In the genomic region with DNA sequence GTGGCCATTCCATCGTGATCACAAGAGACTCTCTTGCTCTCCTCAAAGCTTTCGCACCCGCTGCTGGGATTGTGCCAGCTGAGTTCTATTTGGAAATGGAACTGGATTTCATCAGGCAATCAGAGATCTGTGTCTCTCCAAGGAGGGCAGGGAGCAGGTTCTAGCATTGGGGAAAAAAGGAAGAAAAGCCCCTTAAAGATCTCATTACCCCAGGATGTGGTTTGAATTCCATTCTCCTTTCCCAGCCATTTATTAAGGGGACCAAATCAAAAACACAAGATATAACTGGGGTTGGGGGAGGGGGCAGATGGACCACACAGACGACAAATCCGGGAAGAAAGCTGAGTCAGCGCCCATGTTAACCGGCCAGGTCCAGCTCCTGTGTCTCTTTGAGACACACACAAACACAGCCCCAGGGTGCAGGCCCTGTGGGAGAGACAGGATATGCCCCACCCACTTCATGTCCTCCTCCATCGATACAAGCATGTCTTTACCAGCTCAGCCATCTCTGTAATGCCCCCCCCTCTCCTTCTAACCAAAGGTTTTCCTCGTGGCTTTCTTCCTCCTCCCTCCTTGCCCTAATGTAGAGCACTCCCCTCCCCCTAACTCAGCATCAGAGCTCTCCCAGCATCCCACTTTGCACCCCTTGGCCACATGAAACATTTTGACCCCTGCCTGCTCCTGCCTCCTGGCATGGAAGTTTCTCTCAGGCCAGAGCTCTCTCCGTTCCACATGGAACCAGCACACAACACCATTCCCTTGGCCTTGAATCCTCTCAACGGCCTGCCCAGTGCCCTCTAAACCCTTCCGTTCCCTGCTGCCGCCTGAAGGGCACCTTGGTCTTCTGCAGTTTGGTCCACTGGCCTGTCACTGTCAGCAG, we compare ENCODE assay signal across 9 mouse cellular contexts. TPM values are rescaled to one million over a fixed set of nuclear protein-coding genes. Genes with fewer than 3 reads are reported as not detected.
A peak's percentile ranks its signal among the peaks of the same experiment; 100 is the strongest.
DNase-seq lines count a peak whose midpoint lies in the region; ATAC-seq lines count a peak whose summit lies in the region.
"Had no signal": no experiment of that assay in that cellular context is flagged by ENCODE, and none has a peak within 500 bp of the region (broad histone marks: within the 10 kb centered on the region; RNA-seq: fewer than 3 reads in every experiment).

No protein-coding gene starts in this region.

- no peaks in the 10 kb centered on the region for H3K27me3 ChIP-seq in midbrain, embryonic 10.5 days (ENCODE audit: low read depth, poor library complexity, severe bottlenecking)
- no peaks in the 10 kb centered on the region for H3K27me3 ChIP-seq in midbrain, embryonic 14.5 days (ENCODE audit: control insufficient read depth, insufficient read depth, low read length)
- H3K27me3 ChIP-seq in limb, embryonic 12.5 days: no peaks in the 10 kb centered on the region
- H3K27me3 ChIP-seq: stomach, embryonic 15.5 days had no signal

- peak overlapping the region; percentile 28; the same call in 1 of the 2 replicates for H3K27ac ChIP-seq in midbrain, embryonic 10.5 days (replicated peaks)
- H3K27ac ChIP-seq in midbrain, embryonic 14.5 days (replicated peaks; ENCODE audit: low read depth, low read length): no peak overlapping the region
- peak overlapping the region; percentile 23 for H3K27ac ChIP-seq in limb, embryonic 12.5 days
- H3K27ac ChIP-seq: stomach, embryonic 15.5 days had no signal

- H3K9ac ChIP-seq in midbrain, embryonic 14.5 days (replicated peaks; ENCODE audit: low read length): no peak overlapping the region
- H3K9ac ChIP-seq in limb, embryonic 12.5 days (replicated peaks): no peak overlapping the region
- H3K9ac ChIP-seq: stomach, embryonic 15.5 days had no signal

- H3K4me1 ChIP-seq in midbrain, embryonic 10.5 days: peaks cover 37% of the 10 kb centered on the region
- no peaks in the 10 kb centered on the region for H3K4me1 ChIP-seq in midbrain, embryonic 14.5 days (ENCODE audit: control insufficient read depth, insufficient read depth, low read length)
- peaks cover 32% of the 10 kb centered on the region for H3K4me1 ChIP-seq in limb, embryonic 12.5 days (replicated peaks)

- H3K4me2 ChIP-seq in midbrain, embryonic 14.5 days (ENCODE audit: low read length): no peak overlapping the region
- H3K4me2 ChIP-seq in limb, embryonic 12.5 days: 0 out of 2 replicates have a peak overlapping the region, but pooled peaks have one; percentile 6
- H3K4me2 ChIP-seq: stomach, embryonic 15.5 days had no signal

- no peak for ATAC-seq in midbrain, embryonic 14.5 days (ENCODE audit: low FRiP score, low TSS enrichment)
- ATAC-seq in limb, embryonic 12.5 days (ENCODE audit: insufficient number of reproducible peaks, insufficient read depth, low FRiP score, low TSS enrichment, low read depth): no peak

- H3K4me3 ChIP-seq in midbrain, embryonic 10.5 days: no peak overlapping the region
- no peak overlapping the region for H3K4me3 ChIP-seq in midbrain, embryonic 14.5 days (replicated peaks; ENCODE audit: low read depth, low read length)
- no peak overlapping the region for H3K4me3 ChIP-seq in limb, embryonic 12.5 days (replicated peaks)
- H3K4me3 ChIP-seq: stomach, embryonic 15.5 days had no signal

- DNase-seq in gastrocnemius, postnatal 10 days: peak; percentile 48
- DNase-seq in gastrocnemius, postnatal 25 days: no peak
- DNase-seq in midbrain, embryonic 10.5 days (ENCODE audit: low spot score): no peak
- no peak for DNase-seq in midbrain, embryonic 14.5 days
- peak; percentile 77 for DNase-seq in ZHBTc4 (ENCODE audit: low read depth, low spot score)
- DNase-seq in left cerebral cortex, postnatal 4 days: no peak
- no peak for DNase-seq in cerebellum, adult 11 months

- H3K36me3 ChIP-seq in midbrain, embryonic 10.5 days: no peaks in the 10 kb centered on the region
- no peaks in the 10 kb centered on the region for H3K36me3 ChIP-seq in midbrain, embryonic 14.5 days (ENCODE audit: control insufficient read depth, insufficient read depth, low read length)
- H3K36me3 ChIP-seq in limb, embryonic 12.5 days: no peaks in the 10 kb centered on the region
- H3K36me3 ChIP-seq: stomach, embryonic 15.5 days had no signal

- WGBS in midbrain, embryonic 10.5 days: 50% methylated on average over 13 of the region's 13 CpGs
- 55% methylated on average over 13 of the region's 13 CpGs for WGBS in midbrain, embryonic 14.5 days
- WGBS in limb, embryonic 12.5 days: 26% methylated on average over 13 of the region's 13 CpGs

- intact Hi-C loops in left cerebral cortex, postnatal 4 days (cut with DNase I): loop anchor here (5.0 to 10.0 kb wide), 3 partner anchors 53 to 246 kb away; a partner anchor contains a TSS

- no peaks in the 10 kb centered on the region for H3K9me3 ChIP-seq in midbrain, embryonic 10.5 days (replicated peaks)
- no peaks in the 10 kb centered on the region for H3K9me3 ChIP-seq in midbrain, embryonic 14.5 days (ENCODE audit: control insufficient read depth, low read length)
- no peaks in the 10 kb centered on the region for H3K9me3 ChIP-seq in limb, embryonic 12.5 days
- H3K9me3 ChIP-seq: stomach, embryonic 15.5 days had no signal

RNA-seq across cellular contexts. Expression of a gene that starts 54.0 kb away (rescaled TPM):
- total RNA-seq in gastrocnemius, postnatal 10 days (2021): 10 to 100 TPM; 42.5 to 44.6 TPM
- total RNA-seq in gastrocnemius, postnatal 25 days (2021): 10 to 100 TPM; 14.8 to 20.2 TPM
- polyA plus RNA-seq in midbrain, embryonic 10.5 days (2016; fragmentation: Nextera tagmentation; extraction: Ambion mirVana): not detected in 2 replicates
- 1.6 and 1.8 TPM in 2 replicates for polyA plus RNA-seq in midbrain, embryonic 14.5 days (2014; fragmentation: Nextera tagmentation; extraction: Ambion mirVana)
- polyA plus RNA-seq in limb, embryonic 12.5 days (2016; fragmentation: Nextera tagmentation; extraction: Ambion mirVana): 0.47 TPM in 1 of 2 replicates, not detected in the other
- 100 to 1,000 TPM; 130 to 177 TPM for total RNA-seq in left cerebral cortex, postnatal 4 days (2021)

Comparison
In these comparisons a context has a peak if more than half of its experiments do, and no peak if none do; other contexts are left out.
1. DNase-seq: peak in gastrocnemius, postnatal 10 days (single experiment) and ZHBTc4 (single experiment); none in gastrocnemius, postnatal 25 days (single experiment), midbrain, embryonic 10.5 days (single experiment), midbrain, embryonic 14.5 days (single experiment), left cerebral cortex, postnatal 4 days (single experiment) and cerebellum, adult 11 months (single experiment).